Mouse (Mus musculus) embryonic facial prominence, embryonic 15.5 days (tissue): Measurements from ENCODE around the gene Amdhd1. TPM values are rescaled to one million over a fixed set of nuclear protein-coding genes. Genes with fewer than 3 reads are reported as not detected.
"Not testable (repeated sequence)": the region's sequence is repeated elsewhere in the genome, so short reads cannot be mapped to it uniquely, and the experiment has no call there.

Source experiments
- ATAC-seq: fragments of 200-750 bp; cut with Nextera tagmentation; 2 replicates; pipeline ENCODE4 v1.8.0; 2017; ENCODE audit warnings: low read depth, moderate TSS enrichment; ENCODE audit not compliant: insufficient number of reproducible peaks, low FRiP score, low TSS enrichment
- H3K27ac ChIP-seq: fragments of 300-500 bp; sonication (generic); replicated peaks from 2 replicates; pipeline ENCODE4 v1.5.1; 2015; ENCODE audit warnings: mild to moderate bottlenecking, inconsistent platforms
- H3K27me3 ChIP-seq: fragments of 300-500 bp; sonication (generic); 2 replicates; pipeline ENCODE4 v1.6.1; 2015; ENCODE audit warnings: inconsistent platforms
- H3K36me3 ChIP-seq: fragments of 300-500 bp; sonication (generic); 2 replicates; pipeline ENCODE4 v1.6.1; 2015; ENCODE audit warnings: mild to moderate bottlenecking, inconsistent platforms
- H3K4me1 ChIP-seq: fragments of 300-500 bp; sonication (generic); 2 replicates; pipeline ENCODE4 v1.6.1; 2015; ENCODE audit warnings: inconsistent platforms
- H3K4me2 ChIP-seq: fragments of 300-500 bp; sonication (generic); replicated peaks from 2 replicates; pipeline ENCODE4 v1.6.1; 2015; ENCODE audit warnings: mild to moderate bottlenecking, inconsistent platforms
- H3K4me3 ChIP-seq: fragments of 300-500 bp; sonication (generic); replicated peaks from 2 replicates; pipeline ENCODE4 v1.5.1; 2015; ENCODE audit warnings: mild to moderate bottlenecking, inconsistent platforms
- H3K9ac ChIP-seq: fragments of 300-500 bp; sonication (generic); 2 replicates; pipeline ENCODE4 v1.6.1; 2015; ENCODE audit warnings: inconsistent platforms
- H3K9me3 ChIP-seq: fragments of 300-500 bp; sonication (generic); replicated peaks from 2 replicates; pipeline ENCODE4 v1.6.1; 2016; ENCODE audit warnings: inconsistent platforms
- WGBS: fragments of 180-500 bp; shearing (Covaris S2); methylation state at CpG from one replicate; pipeline ENCODE4 v1.1.7; 2015; 5-methylcytosine and 5-hydroxymethylcytosine counted together
- polyA plus RNA-seq: library from polyadenylated mRNA; unstranded; fragments of >200 nt; fragmentation: Nextera tagmentation; extraction: Ambion mirVana; gene quantifications from 2 replicates; pipeline ENCODE4 v1.2.1, GENCODE M21; 2015

The Amdhd1 gene
- polyA plus RNA-seq, 1 experiment from 2014 or later, result 0.29 TPM

DNA sequence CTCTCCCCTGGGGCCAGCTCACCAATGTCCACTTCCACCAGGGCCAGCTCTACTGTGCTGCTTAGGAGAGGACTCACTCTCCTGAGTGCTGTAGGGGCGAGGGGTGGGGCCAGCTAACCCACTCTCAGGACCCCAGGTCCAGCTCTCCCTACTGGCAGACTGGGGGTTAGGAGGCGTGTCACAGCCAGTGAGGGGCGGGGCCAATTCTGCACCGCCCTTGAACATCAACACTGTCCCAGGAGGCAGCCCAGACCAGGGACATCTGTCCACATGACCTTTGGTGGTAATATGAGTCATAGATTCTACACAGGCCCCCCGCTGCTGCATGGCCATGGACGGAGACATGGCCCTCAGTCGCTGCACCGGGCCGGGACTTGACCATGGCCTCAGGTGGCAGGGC lies 20.0 kb upstream of the Amdhd1 start:
- Histone ChIP-seq H3K4me2 (no peak overlapping the region), H3K9me3 (no peaks in the 10 kb centered on the region), H3K9ac (no peak overlapping the region), H3K27ac (no peak overlapping the region), H3K36me3 (no peaks in the 10 kb centered on the region), H3K4me1 (no peaks in the 10 kb centered on the region), H3K27me3 (no peaks in the 10 kb centered on the region), H3K4me3 (no peak overlapping the region)
- 47% methylated on average over 9 of the region's 9 CpGs for WGBS
- ATAC-seq, result no peak

DNA sequence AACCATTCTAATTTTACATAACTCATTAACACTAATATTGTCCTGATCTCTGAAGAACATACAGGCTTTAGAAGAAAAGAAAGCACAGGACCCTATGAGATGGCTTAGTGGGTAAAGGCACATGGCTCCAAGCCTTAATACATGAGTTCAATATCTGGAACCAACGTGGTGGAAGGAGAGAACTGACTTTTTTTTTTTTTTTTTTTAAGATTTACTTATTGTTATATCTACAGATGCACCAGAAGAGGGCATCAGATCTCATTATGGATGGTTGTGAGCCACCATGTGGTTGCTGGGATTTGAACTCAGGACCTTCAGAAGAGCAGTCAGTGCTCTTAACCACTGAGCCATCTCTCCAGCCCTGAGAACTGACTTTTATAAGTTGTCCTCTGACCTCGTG lies 18.1 kb upstream of the Amdhd1 start:
- H3K4me1 ChIP-seq, H3K36me3 ChIP-seq, ATAC-seq, H3K9me3 ChIP-seq, H3K27ac ChIP-seq, H3K4me3 ChIP-seq, H3K27me3 ChIP-seq, H3K4me2 ChIP-seq, H3K9ac ChIP-seq: not testable (repeated sequence)
- WGBS, result 67% methylated on average over 2 of the region's 2 CpGs

DNA sequence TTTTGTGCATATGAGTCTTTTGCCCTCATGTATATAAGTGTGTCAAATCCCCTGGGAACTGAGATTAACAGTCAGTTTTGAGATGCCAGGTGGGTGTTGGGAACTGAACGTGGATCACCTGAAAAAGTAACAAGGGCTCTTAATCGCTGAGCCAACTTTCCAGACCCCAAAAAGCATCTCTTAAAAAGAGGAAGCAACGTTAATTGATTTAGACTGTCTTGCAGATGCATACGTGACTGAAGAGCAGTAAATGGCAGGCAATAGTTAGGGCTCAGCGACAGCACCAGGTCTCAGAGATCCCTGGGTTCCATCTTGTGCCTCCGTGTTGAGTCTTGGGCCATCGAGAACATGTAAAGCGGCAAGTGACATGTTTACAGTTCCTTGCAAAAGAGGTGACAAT lies 12.8 kb upstream of the Amdhd1 start:
- H3K27ac ChIP-seq, result no peak overlapping the region
- no peak overlapping the region for H3K4me3 ChIP-seq
- H3K4me2 ChIP-seq, result no peak overlapping the region
- WGBS, result 78% methylated on average over 8 of the region's 8 CpGs
- H3K9ac ChIP-seq, result no peak overlapping the region
- no peak for ATAC-seq
- no peaks in the 10 kb centered on the region for H3K9me3 ChIP-seq
- no peaks in the 10 kb centered on the region for H3K36me3 ChIP-seq
- H3K27me3 ChIP-seq, result no peaks in the 10 kb centered on the region
- H3K4me1 ChIP-seq, result no peaks in the 10 kb centered on the region

DNA sequence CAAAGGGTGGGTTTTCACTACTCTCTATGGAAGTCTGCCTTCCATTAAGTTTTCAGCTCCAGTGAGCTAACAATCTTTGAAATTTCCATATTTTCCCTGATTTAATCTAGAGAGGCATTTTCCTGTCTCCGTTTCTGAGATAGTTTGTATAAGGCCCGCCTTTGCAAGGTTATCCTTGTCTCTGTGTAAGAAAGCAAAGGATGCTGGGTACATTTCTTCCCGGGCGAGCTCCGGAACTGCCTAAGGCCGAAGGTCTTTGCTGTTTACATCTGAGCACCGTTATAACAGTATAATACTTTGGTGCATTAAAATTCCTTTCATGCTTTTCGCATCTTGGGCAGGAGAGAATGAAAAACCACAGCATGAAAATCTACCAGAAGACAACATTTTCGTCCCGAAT lies 10.0 kb upstream of the Amdhd1 start:
- 35% methylated on average over 10 of the region's 10 CpGs for WGBS
- no peak overlapping the region; the same call in 1 of the 2 replicates for H3K27ac ChIP-seq
- H3K27me3 ChIP-seq, result no peaks in the 10 kb centered on the region
- no peaks in the 10 kb centered on the region for H3K9me3 ChIP-seq
- no peak overlapping the region for H3K4me3 ChIP-seq
- no peaks in the 10 kb centered on the region for H3K4me1 ChIP-seq
- ATAC-seq, result no peak
- H3K4me2 ChIP-seq, result no peak overlapping the region
- H3K36me3 ChIP-seq, result no peaks in the 10 kb centered on the region
- no peak overlapping the region for H3K9ac ChIP-seq

DNA sequence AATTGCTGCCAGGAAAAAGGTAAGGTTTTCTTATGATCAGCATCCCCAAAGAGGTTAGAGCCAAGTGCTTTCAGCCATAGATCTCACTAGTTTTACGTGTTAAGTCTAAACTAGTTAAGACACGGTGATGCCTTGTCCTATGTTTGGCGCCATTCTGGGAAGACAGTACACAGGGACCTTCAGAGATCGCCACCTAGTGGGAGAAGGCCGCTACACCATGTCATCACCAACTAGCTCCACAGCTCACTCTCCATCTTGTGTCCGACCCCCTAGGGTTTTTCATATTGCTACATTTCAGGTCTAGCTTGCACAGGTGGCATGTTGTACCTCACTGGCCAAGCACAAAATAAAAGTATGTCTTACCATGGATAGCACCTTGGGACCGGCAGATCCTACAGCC lies 9.2 kb upstream of the Amdhd1 start:
- H3K4me3 ChIP-seq, result no peak overlapping the region
- no peaks in the 10 kb centered on the region for H3K27me3 ChIP-seq
- H3K4me1 ChIP-seq, result no peaks in the 10 kb centered on the region
- H3K36me3 ChIP-seq, result no peaks in the 10 kb centered on the region
- H3K27ac ChIP-seq, result no peak overlapping the region
- ATAC-seq, result no peak
- 15% methylated on average over 7 of the region's 7 CpGs for WGBS
- no peak overlapping the region for H3K4me2 ChIP-seq
- no peak overlapping the region for H3K9ac ChIP-seq
- H3K9me3 ChIP-seq, result no peaks in the 10 kb centered on the region

DNA sequence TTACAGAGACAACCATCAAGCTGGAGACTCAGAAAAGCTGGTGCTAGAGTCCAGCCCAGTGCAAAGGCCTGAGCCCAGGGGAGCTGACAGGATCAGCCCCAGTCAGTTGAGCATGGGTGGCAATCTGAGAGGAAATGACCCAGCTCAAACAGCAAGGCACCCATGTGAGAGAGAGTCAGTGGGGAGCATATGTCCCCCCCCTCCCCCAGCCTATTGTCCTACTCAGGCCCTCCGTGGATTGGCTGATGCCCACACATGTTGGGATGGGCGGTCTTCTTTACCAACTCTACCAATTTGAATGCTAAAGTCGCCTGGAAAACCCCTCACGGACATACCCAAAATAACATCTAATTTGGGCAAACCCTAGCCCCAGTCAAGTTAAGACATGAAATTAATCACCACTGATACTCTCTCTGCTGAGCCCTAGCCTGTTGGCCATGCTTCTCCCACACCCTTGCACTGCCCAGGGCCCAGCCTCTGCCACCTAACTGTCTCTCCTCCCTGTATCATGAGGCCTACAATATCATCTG lies 8.0 kb upstream of the Amdhd1 start:
- H3K4me2 ChIP-seq, result no peak overlapping the region
- no peaks in the 10 kb centered on the region for H3K4me1 ChIP-seq
- H3K9me3 ChIP-seq, result no peaks in the 10 kb centered on the region
- no peak overlapping the region for H3K9ac ChIP-seq
- H3K27ac ChIP-seq, result no peak overlapping the region
- H3K27me3 ChIP-seq, result no peaks in the 10 kb centered on the region
- no peak overlapping the region for H3K4me3 ChIP-seq
- 87% methylated on average over 4 of the region's 4 CpGs for WGBS
- no peaks in the 10 kb centered on the region for H3K36me3 ChIP-seq
- no peak for ATAC-seq

DNA sequence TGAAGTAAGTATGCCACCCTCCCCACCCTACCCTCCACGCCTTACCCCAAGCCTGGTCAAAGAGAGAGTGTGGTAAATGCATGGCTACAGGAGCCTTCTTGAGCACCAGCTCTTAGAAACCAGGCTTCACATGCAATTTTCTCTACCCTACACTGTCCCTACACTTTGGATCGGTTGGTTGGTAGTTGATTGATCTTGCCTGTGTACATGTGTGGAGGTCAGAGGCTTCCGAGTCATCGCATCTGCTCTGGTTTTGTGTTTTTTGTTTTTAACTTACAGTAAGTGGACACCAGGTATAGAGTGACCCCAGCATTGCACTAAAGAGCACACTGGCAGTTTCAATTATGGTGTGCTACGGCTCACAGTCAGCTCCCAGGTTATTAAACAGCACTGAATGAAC lies 4.3 kb upstream of the Amdhd1 start:
- Histone ChIP-seq H3K27ac (no peak overlapping the region), H3K4me1 (peaks cover 10% of the 10 kb centered on the region; the same call in 1 of the 2 replicates), H3K36me3 (no peaks in the 10 kb centered on the region), H3K4me2 (no peak overlapping the region), H3K9ac (no peak overlapping the region), H3K4me3 (no peak overlapping the region), H3K27me3 (no peaks in the 10 kb centered on the region), H3K9me3 (no peaks in the 10 kb centered on the region)
- 55% methylated on average over 5 of the region's 5 CpGs for WGBS
- no peak for ATAC-seq

DNA sequence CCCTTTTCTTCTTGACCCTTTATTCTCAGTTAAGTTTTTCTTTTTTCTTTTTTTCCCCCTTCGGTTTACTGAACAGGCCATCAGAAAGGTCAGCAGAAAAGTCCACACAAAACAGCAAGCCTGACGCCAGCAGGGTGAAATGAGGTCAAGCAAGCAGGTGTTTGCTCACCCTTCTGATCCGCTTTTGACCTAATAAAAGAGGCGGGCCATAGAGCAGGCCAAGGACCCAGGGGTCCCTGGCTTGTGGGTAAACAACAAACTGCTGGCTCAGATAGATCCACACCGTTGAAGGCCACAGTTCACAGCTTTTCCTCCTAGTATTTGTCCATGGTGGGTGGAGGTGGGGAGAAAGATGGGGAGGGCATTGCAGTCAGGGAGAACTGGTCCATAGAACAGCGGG lies 3.3 kb upstream of the Amdhd1 start:
- WGBS, result 78% methylated on average over 6 of the region's 6 CpGs
- Histone ChIP-seq H3K27me3 (no peaks in the 10 kb centered on the region), H3K27ac (no peak overlapping the region), H3K9me3 (no peaks in the 10 kb centered on the region), H3K4me3 (no peak overlapping the region), H3K4me2 (no peak overlapping the region), H3K36me3 (no peaks in the 10 kb centered on the region), H3K4me1 (peaks cover 10% of the 10 kb centered on the region; the same call in 1 of the 2 replicates), H3K9ac (no peak overlapping the region)
- ATAC-seq, result no peak

DNA sequence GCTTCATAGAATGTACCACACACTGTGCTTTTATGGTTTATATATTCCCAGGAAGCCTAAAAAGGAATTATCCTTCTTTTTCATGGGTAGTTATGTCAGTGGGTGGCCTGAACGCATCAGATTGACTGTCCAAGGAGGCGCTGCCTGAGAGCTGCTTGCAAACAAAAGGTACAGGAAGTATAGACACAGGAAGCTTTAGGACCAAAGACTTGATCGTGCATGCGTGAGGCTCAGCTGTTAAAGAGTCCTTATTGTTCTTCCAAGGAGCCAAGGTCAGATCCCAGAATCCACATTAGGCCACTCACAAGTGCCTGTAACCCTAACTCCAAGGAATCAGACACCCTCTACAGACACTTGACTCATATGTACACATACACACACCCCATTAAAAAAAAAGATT lies 2.5 kb upstream of the Amdhd1 start:
- Histone ChIP-seq H3K27ac (no peak overlapping the region), H3K9ac (no peak overlapping the region), H3K9me3 (no peaks in the 10 kb centered on the region), H3K4me2 (no peak overlapping the region), H3K36me3 (no peaks in the 10 kb centered on the region), H3K4me1 (peaks cover 10% of the 10 kb centered on the region; the same call in 1 of the 2 replicates), H3K27me3 (0 out of 2 replicates have a peak, but pooled peaks cover 4% of the 10 kb centered on the region), H3K4me3 (no peak overlapping the region)
- WGBS, result 50% methylated on average over 4 of the region's 4 CpGs
- no peak for ATAC-seq

DNA sequence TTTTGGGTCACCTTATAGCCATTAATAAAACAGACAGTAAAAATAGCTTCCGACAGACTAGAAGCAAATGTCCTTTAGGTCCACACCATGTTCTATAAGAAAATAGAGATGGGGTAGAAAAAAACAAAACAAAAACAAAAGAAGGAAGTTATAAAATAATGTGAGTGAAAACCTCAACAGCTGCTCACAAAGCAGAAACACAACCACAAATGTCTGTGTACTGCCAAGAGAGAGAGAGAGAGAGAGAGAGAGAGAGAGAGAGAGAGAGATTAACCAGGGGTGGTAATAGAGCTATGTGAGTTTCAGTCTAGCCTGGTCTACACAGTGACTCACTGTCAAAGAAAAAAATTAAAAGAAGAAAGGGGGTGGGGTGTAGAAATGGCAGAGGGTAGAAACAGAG lies 1.8 kb upstream of the Amdhd1 start:
- no peaks in the 10 kb centered on the region for H3K36me3 ChIP-seq
- H3K4me1 ChIP-seq, result peaks cover 10% of the 10 kb centered on the region; the same call in 1 of the 2 replicates
- 69% methylated on average over 1 of the region's 1 CpGs for WGBS
- H3K27ac ChIP-seq, result no peak overlapping the region
- H3K4me2 ChIP-seq, result no peak overlapping the region
- H3K9ac ChIP-seq, result no peak overlapping the region
- H3K9me3 ChIP-seq, result no peaks in the 10 kb centered on the region
- ATAC-seq, result no peak
- H3K27me3 ChIP-seq, result 0 out of 2 replicates have a peak, but pooled peaks cover 4% of the 10 kb centered on the region
- no peak overlapping the region for H3K4me3 ChIP-seq

DNA sequence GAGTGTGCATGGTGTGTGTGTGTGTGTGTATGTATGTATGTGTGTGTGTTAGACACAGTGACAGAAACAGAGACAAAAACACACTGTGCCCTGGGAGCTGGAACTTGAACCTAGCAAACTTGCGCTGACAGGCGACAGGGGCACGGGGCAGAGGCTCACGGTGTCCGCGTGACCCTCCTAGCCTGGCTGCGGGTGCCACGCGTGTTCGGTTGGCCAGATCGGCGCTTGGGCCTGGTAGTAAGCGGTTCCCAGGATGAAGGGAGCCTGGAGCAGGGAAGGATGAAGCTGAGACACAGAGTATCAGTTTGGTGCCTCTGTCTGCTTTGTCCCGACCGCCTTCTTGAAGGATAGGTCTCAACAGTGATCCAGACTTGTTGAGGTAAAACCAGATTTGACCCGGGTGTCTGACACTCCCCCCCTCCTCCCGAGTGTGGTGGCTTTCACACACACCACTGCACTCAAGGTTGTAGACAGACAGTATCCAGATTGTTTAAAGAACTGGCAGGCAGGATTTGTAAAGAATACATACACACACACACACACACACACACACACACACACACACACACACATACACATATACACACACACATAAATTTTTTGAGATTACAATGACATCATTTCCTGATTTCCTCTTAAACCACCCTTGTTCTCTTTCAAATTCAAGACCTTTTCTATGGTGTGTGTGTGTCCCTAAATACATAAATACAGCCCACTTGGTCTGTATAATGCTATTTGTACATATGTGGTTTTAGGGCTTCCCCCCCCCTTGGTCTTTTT lies 788 bp upstream of the Amdhd1 start, which contains the start of gene Ccdc38:
Gene Ccdc38, plus strand, starts transcription at position 202 of the 780 bp plus-strand sequence.
- 59% methylated on average over 17 of the region's 17 CpGs for WGBS
- peaks cover 10% of the 10 kb centered on the region; the same call in 1 of the 2 replicates for H3K4me1 ChIP-seq
- H3K4me3 ChIP-seq, result peak within 1 kb of the TSS; percentile 41
- H3K9me3 ChIP-seq, result no peaks in the 10 kb centered on the region
- H3K36me3 ChIP-seq, result no peaks in the 10 kb centered on the region
- no peak for ATAC-seq
- H3K9ac ChIP-seq, result no peak within 1 kb of the TSS
- H3K4me2 ChIP-seq, result peak within 1 kb of the TSS; percentile 71
- H3K27ac ChIP-seq, result no peak within 1 kb of the TSS
- peaks cover 4% of the 10 kb centered on the region; the same call in 1 of the 2 replicates for H3K27me3 ChIP-seq

DNA sequence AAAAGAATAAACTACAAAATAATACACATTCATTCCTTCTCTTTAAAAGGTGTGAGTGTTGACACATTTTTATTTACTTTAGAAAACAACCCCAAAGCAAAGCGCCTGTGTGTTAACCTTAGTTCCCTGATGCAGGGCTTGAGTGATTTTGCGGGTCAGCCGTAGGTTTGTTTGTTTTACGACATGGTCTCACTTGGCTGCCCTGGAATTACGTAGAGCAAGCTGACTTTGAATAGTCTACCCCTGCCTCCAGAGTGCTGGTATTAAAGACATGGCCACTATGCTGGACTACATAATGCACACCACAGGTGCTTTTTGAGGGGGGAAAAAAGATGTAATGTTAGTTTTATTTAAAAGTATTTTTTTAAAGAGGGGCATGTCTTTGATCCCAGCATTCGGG lies 1.0 kb downstream of the Amdhd1 start:
- ATAC-seq, result no peak
- WGBS, result 67% methylated on average over 6 of the region's 6 CpGs

More for the DNA sequence above, 1.0 kb downstream of the Amdhd1 start:
- Histone ChIP-seq H3K9ac (no peak overlapping the region), H3K9me3 (no peaks in the 10 kb centered on the region), H3K36me3 (no peaks in the 10 kb centered on the region), H3K4me2 (no peak overlapping the region), H3K4me3 (no peak overlapping the region), H3K27me3 (peaks cover 14% of the 10 kb centered on the region; the same call in 1 of the 2 replicates), H3K27ac (no peak overlapping the region), H3K4me1 (peaks cover 14% of the 10 kb centered on the region)
